Mouse (Mus musculus) left cerebral cortex, adult 9 months (tissue): ENCODE results near the gene Iqub.
A peak's percentile ranks its signal among the peaks of the same experiment; 100 is the strongest.

Experiments
- DNase-seq, 2 experiments: peaks; one replicate each; pipeline ENCODE4 v3.0.0; 2022; ENCODE audit warnings: low spot score in 2 of 2

The Iqub gene

GRCm38 (mm10) chr6:24470571-24471132 is 44.2 kb downstream of the Iqub start:
- DNase-seq, result peak; percentile 22 to 29

GRCm38 (mm10) chr6:24470135-24470534 is 44.7 kb downstream of the Iqub start:
- DNase-seq, result peak; percentile 11 to 31

DNA sequence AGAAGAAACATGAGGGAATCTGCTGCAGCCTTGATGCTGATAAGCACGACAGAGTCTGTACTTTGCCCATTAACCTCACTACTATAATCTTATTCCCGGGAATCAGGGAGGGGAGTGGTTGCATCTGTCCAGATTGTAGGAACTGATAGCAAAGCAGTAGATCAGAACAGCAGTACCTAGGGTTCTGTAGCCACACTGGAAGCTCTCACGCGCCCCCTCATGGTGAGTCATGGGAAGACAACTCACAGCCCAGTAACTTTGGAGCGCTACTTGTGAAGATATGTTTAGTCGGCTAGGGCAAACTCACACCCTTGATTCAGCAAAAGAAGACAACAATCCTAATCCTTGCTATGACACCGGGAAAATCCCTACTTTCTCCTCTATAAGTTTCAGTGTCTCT is 58.8 kb downstream of the Iqub start:
- peak; percentile 25 to 87 for DNase-seq

GRCm38 (mm10) chr6:24451026-24451821 is 63.6 kb downstream of the Iqub start:
- DNase-seq, result no peak

DNA sequence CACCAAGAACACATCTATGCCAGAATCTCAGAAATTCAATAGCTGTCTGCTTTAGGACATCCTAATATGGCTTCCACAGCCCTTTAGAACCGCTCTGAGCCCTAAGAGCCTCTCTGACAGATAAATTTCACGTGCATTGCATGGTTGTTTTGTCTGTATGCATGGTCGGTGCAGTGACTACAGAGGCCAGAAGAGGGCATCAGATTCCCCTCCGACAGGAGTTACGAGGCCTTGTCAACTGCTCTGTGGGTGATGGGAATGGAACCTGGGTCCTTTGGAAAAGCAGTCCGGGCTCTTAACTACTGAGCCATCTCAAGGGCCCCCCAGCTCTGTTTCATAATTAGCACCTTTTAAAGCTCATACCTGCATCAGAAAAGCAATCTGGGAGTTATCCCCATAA is 64.6 kb downstream of the Iqub start:
- no peak for DNase-seq

DNA sequence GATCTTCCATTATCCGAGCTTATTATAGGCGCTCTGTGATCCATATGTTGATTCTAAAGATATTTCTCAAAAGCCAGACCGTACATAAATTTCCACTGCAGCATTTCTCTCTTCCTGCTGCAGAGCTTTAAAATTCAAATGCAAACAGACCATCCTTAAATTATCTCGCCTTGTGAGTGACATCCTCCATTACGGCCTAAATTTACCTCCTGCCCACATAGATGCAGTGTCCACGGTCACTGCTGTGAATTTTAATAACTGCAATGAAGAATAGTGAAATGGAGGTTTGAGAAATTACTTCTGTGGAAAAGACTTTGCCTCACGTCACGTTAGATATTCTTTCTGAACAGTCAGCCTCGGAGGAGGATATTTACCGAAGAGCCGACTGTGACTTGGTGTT is 98.8 kb downstream of the Iqub start:
- DNase-seq, result peak in 1 of 2 experiments; percentile 31

GRCm38 (mm10) chr6:24415500-24415899 is 99.4 kb downstream of the Iqub start:
- DNase-seq, result no peak

DNA sequence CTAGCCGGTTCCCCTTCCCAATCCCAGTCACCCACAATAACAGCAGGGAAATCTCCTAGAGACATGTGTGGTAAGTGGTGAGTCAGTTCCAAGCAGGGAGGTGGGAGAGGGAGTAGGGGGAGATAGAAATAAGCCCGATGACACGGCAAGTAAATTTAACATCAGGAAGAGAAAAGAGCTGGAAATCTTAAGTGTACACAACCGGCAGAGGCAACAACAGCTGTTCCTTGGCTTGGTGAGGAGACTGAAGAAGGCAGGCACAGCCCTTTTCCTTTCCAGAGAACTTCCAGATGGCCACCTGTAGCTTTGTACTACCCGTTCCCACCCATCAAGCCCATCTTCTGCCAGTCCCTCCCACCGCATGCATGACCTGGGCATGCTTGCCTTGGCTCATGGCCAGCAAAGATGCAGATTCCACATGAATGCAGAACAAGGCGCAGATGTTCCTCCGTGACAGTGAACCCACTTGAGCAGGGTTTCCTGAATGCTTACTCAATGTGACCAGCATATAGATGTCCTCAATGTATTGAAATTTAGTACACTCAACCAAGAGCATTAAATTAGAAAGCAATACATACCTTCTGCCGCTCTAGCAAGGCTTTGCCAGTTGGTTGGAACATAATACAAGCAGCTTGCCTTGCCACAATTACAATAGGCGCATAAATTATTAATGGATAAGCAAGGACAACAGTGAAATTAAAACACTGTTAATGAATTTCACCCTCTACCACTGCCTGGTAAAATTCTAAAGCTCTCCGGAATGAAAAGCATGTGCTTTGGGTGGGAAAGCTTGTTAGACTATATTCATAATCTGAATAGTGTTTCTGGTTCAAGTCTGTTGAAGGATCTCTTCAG is 106.1 kb downstream of the Iqub start:
- peak; percentile 40 to 51 for DNase-seq

- DNase-seq, result peak in 1 of 2 experiments; percentile 8
These were observed 107.1 kb downstream of the Iqub start for GRCm38 (mm10) chr6:24407743-24408142.

DNA sequence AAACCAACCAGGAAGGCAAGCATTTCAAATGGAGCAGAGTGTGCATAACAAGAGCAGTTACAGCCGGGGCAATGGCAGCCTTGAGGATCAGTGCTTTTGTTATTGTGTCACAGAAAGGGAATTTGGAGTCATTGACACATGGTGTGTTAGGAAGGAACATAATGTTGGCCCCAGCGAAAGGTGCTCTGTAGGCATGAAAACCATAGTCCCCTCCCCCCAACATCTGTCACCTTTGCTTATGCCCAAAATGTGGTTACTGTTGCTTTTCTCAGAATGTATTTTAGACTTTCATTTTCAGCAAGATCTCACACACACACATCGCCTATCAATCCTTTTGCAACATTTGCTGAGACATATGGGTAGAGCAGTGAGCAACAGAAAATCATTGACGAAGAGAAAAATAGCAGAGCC is 117.6 kb downstream of the Iqub start:
- peak in 1 of 2 experiments; percentile 33 for DNase-seq
